Mouse (Mus musculus): ENCODE data around the gene Hand2.

DNA sequence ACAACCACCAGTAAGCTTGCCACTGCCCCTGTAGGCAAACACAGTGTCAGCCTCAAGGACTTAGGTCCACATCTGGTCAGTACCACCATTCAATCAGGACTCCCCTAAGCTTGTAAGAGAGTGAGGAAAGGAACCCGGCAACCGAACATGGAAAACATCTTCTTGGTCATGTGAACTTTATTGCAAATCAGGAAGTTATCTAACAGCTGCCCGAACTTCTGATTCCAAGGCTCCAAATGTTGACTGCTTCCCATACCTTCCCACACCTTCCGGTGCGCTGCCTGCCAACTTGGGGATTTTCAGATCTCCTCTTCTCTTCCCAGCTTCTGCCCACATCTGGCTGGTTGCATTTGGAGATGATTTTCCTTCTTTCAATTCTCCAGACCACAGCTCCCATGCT is 26.4 kb downstream of the Hand2 start:
- TF ChIP-seq POLR2A (IDR thresholded peaks at IDR 0.05; ENCODE audit: insufficient read depth, low read depth, low read length) (no peak), CTCF (IDR thresholded peaks at IDR 0.05; ENCODE audit: insufficient read depth, low read depth, low read length) (no peak)

Measured in olfactory bulb, adult 2 months (tissue).